Mouse (Mus musculus): ENCODE data around the gene Pnmt. TPM values are rescaled to one million over a fixed set of nuclear protein-coding genes. Genes with fewer than 3 reads are reported as not detected.
A peak's percentile ranks its signal among the peaks of the same experiment; 100 is the strongest.

Pnmt gene
- polyA plus RNA-seq, 1 experiment from 2014 or later = not detected

- Histone ChIP-seq H3K9me3 (replicated peaks) (no peaks in the 10 kb centered on the region), H3K4me1 (replicated peaks) (peaks cover 5% of the 10 kb centered on the region), H3K27me3 (peaks cover 78% of the 10 kb centered on the region), H3K4me3 (replicated peaks) (no peak overlapping the region), H3K4me2 (no peak overlapping the region), H3K36me3 (replicated peaks) (no peaks in the 10 kb centered on the region), H3K27ac (replicated peaks) (no peak overlapping the region), H3K9ac (no peak overlapping the region)
- no peak for ATAC-seq (ENCODE audit: insufficient read depth)
- 47% methylated on average over 14 of the region's 14 CpGs for WGBS (ENCODE audit: insufficient replicate concordance)
These were observed 867 bp downstream of the Pnmt start for GRCm38 (mm10) chr11:98387056-98387577.

GRCm38 (mm10) chr11:98388282-98388681, 2.0 kb downstream of the Pnmt start:
- no peak overlapping the region for H3K4me2 ChIP-seq
- H3K4me1 ChIP-seq (replicated peaks) = peaks cover 17% of the 10 kb centered on the region
- 62% methylated on average over 10 of the region's 10 CpGs for WGBS (ENCODE audit: insufficient replicate concordance)
- H3K27ac ChIP-seq (replicated peaks) = no peak overlapping the region
- no peaks in the 10 kb centered on the region for H3K36me3 ChIP-seq (replicated peaks)
- H3K9me3 ChIP-seq (replicated peaks) = no peaks in the 10 kb centered on the region
- no peak overlapping the region for H3K4me3 ChIP-seq (replicated peaks)
- ATAC-seq (ENCODE audit: insufficient read depth) = no peak
- H3K9ac ChIP-seq = no peak overlapping the region
- H3K27me3 ChIP-seq = peaks cover 77% of the 10 kb centered on the region

DNA sequence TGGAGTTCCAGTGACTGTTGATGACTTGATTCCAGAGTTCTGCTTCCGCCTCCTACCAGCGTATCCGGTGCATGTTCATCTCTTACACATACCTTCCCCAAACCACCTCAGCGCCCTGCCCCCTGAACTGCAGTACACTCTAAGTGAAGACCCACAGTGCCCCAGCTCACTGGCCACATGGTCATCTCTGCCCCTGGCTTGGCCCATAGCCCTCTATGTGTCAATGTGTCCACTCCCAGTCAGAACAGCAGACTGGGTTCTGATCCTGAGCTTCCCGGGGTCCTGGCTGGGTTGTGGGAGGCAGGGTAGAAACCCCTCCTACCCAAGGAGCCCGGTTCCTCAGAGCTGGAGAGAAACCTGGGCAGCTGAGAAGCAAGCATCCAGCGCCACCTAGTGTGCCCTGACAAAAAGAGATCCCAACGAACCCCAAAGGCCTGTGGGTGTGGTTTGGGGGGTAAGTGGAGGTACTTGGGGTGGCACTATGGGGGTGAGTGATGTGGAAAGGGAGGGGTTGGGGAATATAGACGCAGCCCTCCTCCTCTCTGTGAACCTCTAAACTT, 3.1 kb downstream of the Pnmt start:
- H3K4me2 ChIP-seq = no peak overlapping the region
- no peak overlapping the region for H3K27ac ChIP-seq (replicated peaks)
- no peak overlapping the region for H3K4me3 ChIP-seq (replicated peaks)
- no peaks in the 10 kb centered on the region for H3K36me3 ChIP-seq (replicated peaks)
- no peak overlapping the region for H3K9ac ChIP-seq
- WGBS (ENCODE audit: insufficient replicate concordance) = 17% methylated on average over 9 of the region's 9 CpGs
- H3K27me3 ChIP-seq = peaks cover 67% of the 10 kb centered on the region
- H3K9me3 ChIP-seq (replicated peaks) = no peaks in the 10 kb centered on the region
- ATAC-seq (ENCODE audit: insufficient read depth) = no peak
- peaks cover 27% of the 10 kb centered on the region for H3K4me1 ChIP-seq (replicated peaks)

DNA sequence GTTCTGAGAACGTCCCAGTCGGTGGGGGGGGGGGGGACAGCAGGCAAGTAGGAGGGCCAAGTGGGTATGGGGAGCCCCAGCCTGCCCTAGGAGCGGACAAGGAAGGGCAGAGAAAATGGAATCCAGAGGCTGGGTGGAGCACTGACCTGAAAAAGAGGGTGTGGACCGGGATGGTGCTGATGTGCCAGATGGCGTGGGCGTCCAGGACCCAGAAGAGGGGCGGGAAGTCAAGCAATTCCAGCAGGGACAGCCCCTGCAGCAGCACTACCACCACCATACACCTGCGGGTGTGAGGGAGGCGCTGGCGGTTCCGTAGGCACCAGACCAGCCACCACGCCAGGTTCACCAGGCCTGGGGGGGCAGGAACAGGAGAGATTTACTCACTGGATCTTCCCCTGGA, 3.9 kb downstream of the Pnmt start:
- 72% methylated on average over 12 of the region's 12 CpGs for WGBS (ENCODE audit: insufficient replicate concordance)
- Histone ChIP-seq H3K36me3 (replicated peaks) (no peaks in the 10 kb centered on the region), H3K4me2 (no peak overlapping the region), H3K9ac (no peak overlapping the region), H3K4me3 (replicated peaks) (no peak overlapping the region), H3K9me3 (replicated peaks) (no peaks in the 10 kb centered on the region), H3K27me3 (peaks cover 59% of the 10 kb centered on the region), H3K4me1 (replicated peaks) (peaks cover 35% of the 10 kb centered on the region), H3K27ac (replicated peaks) (no peak overlapping the region)
- ATAC-seq (ENCODE audit: insufficient read depth) = no peak

- H3K36me3 ChIP-seq (replicated peaks) = no peaks in the 10 kb centered on the region
- no peak overlapping the region for H3K4me3 ChIP-seq (replicated peaks)
- H3K4me1 ChIP-seq (replicated peaks) = peaks cover 40% of the 10 kb centered on the region
- peaks cover 40% of the 10 kb centered on the region for H3K27me3 ChIP-seq
- peak overlapping the region; percentile 82 for H3K27ac ChIP-seq (replicated peaks)
- no peak for ATAC-seq (ENCODE audit: insufficient read depth)
- no peaks in the 10 kb centered on the region for H3K9me3 ChIP-seq (replicated peaks)
- 47% methylated on average over 8 of the region's 8 CpGs for WGBS (ENCODE audit: insufficient replicate concordance)
- peak overlapping the region; percentile 29; the same call in 1 of the 2 replicates for H3K9ac ChIP-seq
- peak overlapping the region; percentile 61 for H3K4me2 ChIP-seq
These were observed 5.8 kb downstream of the Pnmt start for GRCm38 (mm10) chr11:98392034-98392433.

DNA sequence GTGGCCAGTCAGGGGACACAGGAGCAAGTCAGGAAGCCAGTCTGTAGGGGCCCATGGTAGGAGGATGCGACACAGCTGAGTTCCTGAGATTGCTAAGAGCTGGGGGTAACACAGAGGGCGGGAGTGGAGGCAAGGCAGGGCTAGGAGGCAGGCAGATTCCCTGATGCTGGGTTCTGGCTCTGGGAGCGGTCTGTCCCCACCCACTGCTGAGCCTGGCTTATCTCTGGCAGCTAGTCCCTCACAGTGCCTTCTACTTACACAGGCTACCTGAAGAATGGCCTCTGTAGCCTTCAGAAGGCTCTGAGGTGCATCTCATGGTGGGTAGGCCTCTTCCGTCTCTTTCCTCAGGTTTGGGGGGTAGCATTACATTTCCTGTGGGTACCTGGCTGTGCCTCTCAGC, 6.4 kb downstream of the Pnmt start:
- Histone ChIP-seq H3K4me2 (peak overlapping the region; percentile 61), H3K9ac (peak overlapping the region; percentile 34; the same call in 1 of the 2 replicates), H3K27ac (replicated peaks) (peak overlapping the region; percentile 82), H3K27me3 (peaks cover 34% of the 10 kb centered on the region), H3K36me3 (replicated peaks) (no peaks in the 10 kb centered on the region), H3K4me3 (replicated peaks) (peak overlapping the region; percentile 9; the same call in 1 of the 2 replicates), H3K9me3 (replicated peaks) (no peaks in the 10 kb centered on the region), H3K4me1 (replicated peaks) (peaks cover 40% of the 10 kb centered on the region)
- peak; percentile 82 for ATAC-seq (ENCODE audit: insufficient read depth)
- 22% methylated on average over 4 of the region's 4 CpGs for WGBS (ENCODE audit: insufficient replicate concordance)

DNA sequence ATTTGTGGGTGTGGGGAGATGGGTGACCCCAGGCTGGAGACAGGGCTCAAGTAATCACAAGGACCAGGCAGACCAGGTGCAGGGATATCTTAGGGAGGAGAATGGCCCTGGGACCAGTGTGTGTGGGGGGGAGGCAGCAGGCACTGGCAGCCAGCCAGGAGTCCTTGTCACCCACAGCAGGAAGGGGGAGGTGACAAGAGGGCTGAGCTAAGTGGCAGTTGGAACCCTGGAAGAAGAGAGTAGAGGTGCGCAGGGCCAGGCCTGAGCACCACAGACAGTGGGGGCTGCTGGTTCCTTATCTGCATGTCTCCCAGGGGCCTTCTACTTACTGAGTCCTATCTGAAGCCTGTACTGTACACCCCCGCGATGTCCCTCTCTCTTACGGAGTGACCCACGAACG, 7.1 kb downstream of the Pnmt start:
- H3K27ac ChIP-seq (replicated peaks) = peak overlapping the region; percentile 82
- H3K9me3 ChIP-seq (replicated peaks) = no peaks in the 10 kb centered on the region
- H3K4me2 ChIP-seq = peak overlapping the region; percentile 61
- WGBS (ENCODE audit: insufficient replicate concordance) = 10% methylated on average over 6 of the region's 6 CpGs
- no peaks in the 10 kb centered on the region for H3K36me3 ChIP-seq (replicated peaks)
- H3K4me3 ChIP-seq (replicated peaks) = 0 out of 2 replicates have a peak overlapping the region, but pooled peaks have one; percentile 9
- ATAC-seq (ENCODE audit: insufficient read depth) = peak; percentile 77
- peaks cover 27% of the 10 kb centered on the region for H3K27me3 ChIP-seq
- H3K9ac ChIP-seq = peak overlapping the region; percentile 34; the same call in 1 of the 2 replicates
- peaks cover 40% of the 10 kb centered on the region for H3K4me1 ChIP-seq (replicated peaks)

GRCm38 (mm10) chr11:98394301-98394700, 8.1 kb downstream of the Pnmt start:
- Histone ChIP-seq H3K4me2 (0 out of 2 replicates have a peak overlapping the region, but pooled peaks have one; percentile 16), H3K36me3 (replicated peaks) (no peaks in the 10 kb centered on the region), H3K9ac (no peak overlapping the region), H3K9me3 (replicated peaks) (no peaks in the 10 kb centered on the region), H3K27me3 (peaks cover 19% of the 10 kb centered on the region), H3K4me3 (replicated peaks) (no peak overlapping the region), H3K27ac (replicated peaks) (peak overlapping the region; percentile 82), H3K4me1 (replicated peaks) (peaks cover 40% of the 10 kb centered on the region)
- no peak for ATAC-seq (ENCODE audit: insufficient read depth)
- 63% methylated on average over 6 of the region's 6 CpGs for WGBS (ENCODE audit: insufficient replicate concordance)

- Histone ChIP-seq H3K36me3 (replicated peaks) (no peaks in the 10 kb centered on the region), H3K9ac (no peak overlapping the region), H3K4me3 (replicated peaks) (no peak overlapping the region), H3K9me3 (replicated peaks) (no peaks in the 10 kb centered on the region), H3K27ac (replicated peaks) (peak overlapping the region; percentile 82), H3K27me3 (peaks cover 14% of the 10 kb centered on the region), H3K4me1 (replicated peaks) (peaks cover 46% of the 10 kb centered on the region), H3K4me2 (peak overlapping the region; percentile 16; the same call in 1 of the 2 replicates)
- ATAC-seq (ENCODE audit: insufficient read depth) = peak; percentile 45
- 14% methylated on average over 4 of the region's 4 CpGs for whole genome bisulfite sequencing (ENCODE audit: insufficient replicate concordance)
These were observed 8.8 kb downstream of the Pnmt start for GRCm38 (mm10) chr11:98395041-98395440.

- H3K4me3 ChIP-seq (replicated peaks) = no peak overlapping the region
- peaks cover 2% of the 10 kb centered on the region; the same call in 1 of the 2 replicates for H3K27me3 ChIP-seq
- H3K4me1 ChIP-seq (replicated peaks) = peaks cover 40% of the 10 kb centered on the region
- no peak for ATAC-seq (ENCODE audit: insufficient read depth)
- WGBS (ENCODE audit: insufficient replicate concordance) = 81% methylated on average over 7 of the region's 7 CpGs
- H3K9ac ChIP-seq = no peak overlapping the region
- no peak overlapping the region for H3K27ac ChIP-seq (replicated peaks)
- H3K9me3 ChIP-seq (replicated peaks) = no peaks in the 10 kb centered on the region
- H3K36me3 ChIP-seq (replicated peaks) = no peaks in the 10 kb centered on the region
- no peak overlapping the region for H3K4me2 ChIP-seq
These were observed 11.7 kb downstream of the Pnmt start for GRCm38 (mm10) chr11:98397946-98398345.

- Histone ChIP-seq H3K9ac (peak within 1 kb of the TSS; percentile 67), H3K4me3 (replicated peaks) (peak within 1 kb of the TSS; percentile 75), H3K9me3 (replicated peaks) (no peaks in the 10 kb centered on the region), H3K4me1 (replicated peaks) (peaks cover 17% of the 10 kb centered on the region), H3K36me3 (replicated peaks) (no peaks in the 10 kb centered on the region), H3K27ac (replicated peaks) (peak within 1 kb of the TSS; percentile 89), H3K27me3 (peaks cover 18% of the 10 kb centered on the region), H3K4me2 (peak within 1 kb of the TSS; percentile 81)
- peak; percentile 82 for ATAC-seq (ENCODE audit: insufficient read depth)
- WGBS (ENCODE audit: insufficient replicate concordance) = under 1% methylated on average over 40 of the region's 40 CpGs
These were observed 14.0 kb downstream of the Pnmt start, which contains the start of gene Pgap3 for GRCm38 (mm10) chr11:98400161-98400726. TSS of gene Pgap3 (minus strand) at chr11:98400490.
